Mouse (Mus musculus): ENCODE data around the gene Upk3b. TPM values are rescaled to one million over a fixed set of nuclear protein-coding genes. Genes with fewer than 3 reads are reported as not detected.

Gene Upk3b
- polyA plus RNA-seq, 1 experiment from 2014 or later = 0.05 TPM

- Histone ChIP-seq H3K27me3 (peaks cover 27% of the 10 kb centered on the region), H3K4me1 (peaks cover 17% of the 10 kb centered on the region), H3K36me3 (no peaks in the 10 kb centered on the region), H3K9me3 (replicated peaks) (no peaks in the 10 kb centered on the region), H3K4me3 (peak overlapping the region; percentile 48), H3K27ac (0 out of 2 replicates have a peak overlapping the region, but pooled peaks have one; percentile 45), H3K4me2 (replicated peaks) (peak overlapping the region; percentile 69), H3K9ac (peak overlapping the region; percentile 64)
- 2% methylated on average over 23 of the region's 23 CpGs for WGBS
- peak; percentile 30 for ATAC-seq (ENCODE audit: low FRiP score)
These were observed 46.0 kb downstream of the Upk3b start for GRCm38 (mm10) chr5:136084144-136084881.

GRCm38 (mm10) chr5:136084891-136085651 lies 46.8 kb downstream of the Upk3b start:
- Histone ChIP-seq H3K9ac (peak overlapping the region; percentile 29; the same call in 1 of the 2 replicates), H3K27ac (peak overlapping the region; percentile 45; the same call in 1 of the 2 replicates), H3K36me3 (no peaks in the 10 kb centered on the region), H3K27me3 (peaks cover 29% of the 10 kb centered on the region), H3K9me3 (replicated peaks) (no peaks in the 10 kb centered on the region), H3K4me2 (replicated peaks) (peak overlapping the region; percentile 69), H3K4me1 (peaks cover 17% of the 10 kb centered on the region), H3K4me3 (peak overlapping the region; percentile 48)
- peak; percentile 47 for ATAC-seq (ENCODE audit: low FRiP score)
- WGBS = 5% methylated on average over 20 of the region's 21 CpGs

GRCm38 (mm10) chr5:136086290-136086689 lies 48.0 kb downstream of the Upk3b start:
- Histone ChIP-seq H3K4me1 (peaks cover 17% of the 10 kb centered on the region), H3K9ac (no peak overlapping the region), H3K27ac (no peak overlapping the region), H3K36me3 (no peaks in the 10 kb centered on the region; the same call in 1 of the 2 replicates), H3K4me3 (no peak overlapping the region), H3K4me2 (replicated peaks) (no peak overlapping the region), H3K27me3 (peaks cover 29% of the 10 kb centered on the region), H3K9me3 (replicated peaks) (no peaks in the 10 kb centered on the region)
- no peak for ATAC-seq (ENCODE audit: low FRiP score)
- 90% methylated on average over 8 of the region's 8 CpGs for WGBS

- Histone ChIP-seq H3K9ac (no peak overlapping the region), H3K27me3 (peaks cover 32% of the 10 kb centered on the region), H3K27ac (no peak overlapping the region), H3K4me2 (replicated peaks) (no peak overlapping the region), H3K4me1 (peaks cover 17% of the 10 kb centered on the region), H3K36me3 (no peaks in the 10 kb centered on the region; the same call in 1 of the 2 replicates), H3K9me3 (replicated peaks) (no peaks in the 10 kb centered on the region), H3K4me3 (no peak overlapping the region)
- WGBS = 16% methylated on average over 14 of the region's 14 CpGs
- no peak for ATAC-seq (ENCODE audit: low FRiP score)
These were observed 50.7 kb downstream of the Upk3b start for GRCm38 (mm10) chr5:136088821-136089575.

- no peaks in the 10 kb centered on the region for H3K9me3 ChIP-seq (replicated peaks)
- no peaks in the 10 kb centered on the region; the same call in 1 of the 2 replicates for H3K36me3 ChIP-seq
- no peak for ATAC-seq (ENCODE audit: low FRiP score)
- no peak overlapping the region for H3K9ac ChIP-seq
- 63% methylated on average over 5 of the region's 5 CpGs for whole genome bisulfite sequencing
- H3K27ac ChIP-seq = no peak overlapping the region
- no peak overlapping the region for H3K4me2 ChIP-seq (replicated peaks)
- H3K27me3 ChIP-seq = peaks cover 8% of the 10 kb centered on the region
- H3K4me1 ChIP-seq = peaks cover 7% of the 10 kb centered on the region; the same call in 1 of the 2 replicates
- H3K4me3 ChIP-seq = no peak overlapping the region
These were observed 53.6 kb downstream of the Upk3b start for GRCm38 (mm10) chr5:136091927-136092326.

GRCm38 (mm10) chr5:136094249-136095010 lies 56.1 kb downstream of the Upk3b start:
- 55% methylated on average over 8 of the region's 8 CpGs for WGBS
- H3K9me3 ChIP-seq (replicated peaks) = no peaks in the 10 kb centered on the region
- H3K9ac ChIP-seq = no peak overlapping the region
- no peak; the same call in 1 of the 2 replicates for ATAC-seq (ENCODE audit: low FRiP score)
- H3K27ac ChIP-seq = no peak overlapping the region
- no peaks in the 10 kb centered on the region; the same call in 1 of the 2 replicates for H3K36me3 ChIP-seq
- H3K4me2 ChIP-seq (replicated peaks) = no peak overlapping the region
- H3K4me3 ChIP-seq = no peak overlapping the region
- H3K4me1 ChIP-seq = peaks cover 7% of the 10 kb centered on the region; the same call in 1 of the 2 replicates
- peaks cover 4% of the 10 kb centered on the region for H3K27me3 ChIP-seq

- no peak for ATAC-seq (ENCODE audit: low FRiP score)
- no peaks in the 10 kb centered on the region for H3K9me3 ChIP-seq (replicated peaks)
- H3K36me3 ChIP-seq = no peaks in the 10 kb centered on the region; the same call in 1 of the 2 replicates
- peaks cover 7% of the 10 kb centered on the region; the same call in 1 of the 2 replicates for H3K4me1 ChIP-seq
- H3K27me3 ChIP-seq = peaks cover 2% of the 10 kb centered on the region; the same call in 1 of the 2 replicates
- 74% methylated on average over 7 of the region's 7 CpGs for WGBS
- no peak overlapping the region for H3K9ac ChIP-seq
- no peak overlapping the region for H3K4me3 ChIP-seq
- no peak overlapping the region for H3K4me2 ChIP-seq (replicated peaks)
- no peak overlapping the region for H3K27ac ChIP-seq
These were observed 56.8 kb downstream of the Upk3b start for GRCm38 (mm10) chr5:136095089-136095488.

Other genes with a start within 250 kb of the Upk3b start
- gene Srrm3, start 231.6 kb upstream of the Upk3b start, polyA plus RNA-seq (2016; fragmentation: Nextera tagmentation; extraction: Ambion mirVana) = 63.6 and 63.8 TPM in 2 replicates
- 23.9 and 34.1 TPM in 2 replicates for gene Hspb1, start 150.6 kb upstream of the Upk3b start, polyA plus RNA-seq (2016; fragmentation: Nextera tagmentation; extraction: Ambion mirVana)
- gene Ywhag, start 103.9 kb upstream of the Upk3b start, polyA plus RNA-seq (2016; fragmentation: Nextera tagmentation; extraction: Ambion mirVana) = 469 and 505 TPM in 2 replicates
- gene Ssc4d, start 64.0 kb upstream of the Upk3b start, polyA plus RNA-seq (2016; fragmentation: Nextera tagmentation; extraction: Ambion mirVana) = 1.7 and 3.7 TPM in 2 replicates
- 0.32 TPM in 1 of 2 replicates, not detected in the other for gene Zp3, start 58.4 kb upstream of the Upk3b start, polyA plus RNA-seq (2016; fragmentation: Nextera tagmentation; extraction: Ambion mirVana)
- gene Dtx2, start 43.7 kb upstream of the Upk3b start, polyA plus RNA-seq (2016; fragmentation: Nextera tagmentation; extraction: Ambion mirVana) = 31.4 and 34.5 TPM in 2 replicates
- gene Upk3bl, start 16.0 kb downstream of the Upk3b start, polyA plus RNA-seq (2016; fragmentation: Nextera tagmentation; extraction: Ambion mirVana) = 1.5 and 2.0 TPM in 2 replicates
- gene Rasa4, start 45.4 kb downstream of the Upk3b start, polyA plus RNA-seq (2016; fragmentation: Nextera tagmentation; extraction: Ambion mirVana) = 12.5 and 13.1 TPM in 2 replicates
- gene Polr2j, start 78.1 kb downstream of the Upk3b start, polyA plus RNA-seq (2016; fragmentation: Nextera tagmentation; extraction: Ambion mirVana) = 187 and 217 TPM in 2 replicates
- 34.5 and 36.6 TPM in 2 replicates for gene Lrwd1, start 97.6 kb downstream of the Upk3b start, polyA plus RNA-seq (2016; fragmentation: Nextera tagmentation; extraction: Ambion mirVana)
- 23.0 and 23.3 TPM in 2 replicates for gene Alkbh4, start 97.7 kb downstream of the Upk3b start, polyA plus RNA-seq (2016; fragmentation: Nextera tagmentation; extraction: Ambion mirVana)
- 19.0 and 21.3 TPM in 2 replicates for gene Orai2, start 132.2 kb downstream of the Upk3b start, polyA plus RNA-seq (2016; fragmentation: Nextera tagmentation; extraction: Ambion mirVana)
- 62.9 and 71.2 TPM in 2 replicates for gene Prkrip1, start 160.5 kb downstream of the Upk3b start, polyA plus RNA-seq (2016; fragmentation: Nextera tagmentation; extraction: Ambion mirVana)
- 20.3 and 23.3 TPM in 2 replicates for gene Sh2b2, start 208.1 kb downstream of the Upk3b start, polyA plus RNA-seq (2016; fragmentation: Nextera tagmentation; extraction: Ambion mirVana)